Mouse (Mus musculus): ENCODE data around the gene Disp3.

Disp3 gene

GRCm38 (mm10) chr4:148218238-148218637, 69.5 kb downstream of the Disp3 start:
- DNase-seq (ENCODE audit: low spot score): no peak

- no peak for DNase-seq (ENCODE audit: low spot score)
Measured at GRCm38 (mm10) chr4:148215264-148215900, 72.4 kb downstream of the Disp3 start.

GRCm38 (mm10) chr4:148214460-148215136, 73.2 kb downstream of the Disp3 start:
- DNase-seq (ENCODE audit: low spot score): no peak

- no peak for DNase-seq (ENCODE audit: low spot score)
Measured at GRCm38 (mm10) chr4:148204873-148205232, 82.9 kb downstream of the Disp3 start.

GRCm38 (mm10) chr4:148204061-148204872, 83.5 kb downstream of the Disp3 start:
- no peak for DNase-seq (ENCODE audit: low spot score)

GRCm38 (mm10) chr4:148203557-148203956, 84.2 kb downstream of the Disp3 start:
- DNase-seq (ENCODE audit: low spot score): no peak

GRCm38 (mm10) chr4:148198721-148199120, 89.0 kb downstream of the Disp3 start:
- DNase-seq (ENCODE audit: low spot score): no peak

- DNase-seq (ENCODE audit: low spot score): no peak
Measured at GRCm38 (mm10) chr4:148194400-148194799, 93.4 kb downstream of the Disp3 start.

- no peak for DNase-seq (ENCODE audit: low spot score)
Measured at GRCm38 (mm10) chr4:148192707-148193245, 95.0 kb downstream of the Disp3 start.

Data from ovary, adult 18-20 months (tissue).